Mouse (Mus musculus) MEL (cell line): ENCODE data around the gene Cldn4. TPM values are rescaled to one million over a fixed set of nuclear protein-coding genes. Genes with fewer than 3 reads are reported as not detected.

Experiments
- DNase-seq: peaks from one replicate; pipeline ENCODE4 v3.0.0; 2011; ENCODE audit warnings: low read depth, low spot score
- H3K27ac ChIP-seq: 2 replicates; pipeline ENCODE4 v1.5.1; 2012; ENCODE audit warnings: low read depth, mild to moderate bottlenecking, control low read depth, low read length, moderate library complexity; ENCODE audit not compliant: control insufficient read depth
- H3K27me3 ChIP-seq, 2 experiments: fragments of 150-350 bp in 1 of 2; sonication (generic) in 1 of 2; 2 replicates each; pipeline ENCODE4 v1.6.1; 2012; ENCODE audit warnings: low read length in 2 of 2, mild to moderate bottlenecking in 2 of 2, improper control_type of control experiment in 1 of 2, moderate library complexity in 1 of 2; ENCODE audit not compliant: insufficient read depth in 2 of 2, control insufficient read depth in 1 of 2
- H3K36me3 ChIP-seq, 2 experiments: 2 replicates each; pipeline ENCODE4 v1.6.1; 2012 to 2014; ENCODE audit warnings: low read length in 2 of 2, improper control_type of control experiment in 1 of 2, inconsistent platforms in 1 of 2, mild to moderate bottlenecking in 1 of 2; ENCODE audit not compliant: insufficient read depth in 2 of 2, control insufficient read depth in 1 of 2
- H3K4me1 ChIP-seq, 2 experiments: fragments of 150-350 bp in 1 of 2; sonication (generic) in 1 of 2; 2 replicates each; pipeline ENCODE4 v1.6.1; 2012; ENCODE audit warnings: low read length in 2 of 2, improper control_type of control experiment in 1 of 2, mild to moderate bottlenecking in 1 of 2; ENCODE audit not compliant: insufficient read depth in 2 of 2, control insufficient read depth in 1 of 2
- H3K4me3 ChIP-seq, 2 experiments: fragments of 150-350 bp in 1 of 2; sonication (generic) in 1 of 2; 2 replicates each; pipeline ENCODE4 v1.5.1; 2012; ENCODE audit warnings: low read depth in 2 of 2, low read length in 2 of 2, mild to moderate bottlenecking in 2 of 2, moderate library complexity in 2 of 2, control low read depth in 1 of 2, improper control_type of control experiment in 1 of 2; ENCODE audit not compliant: control insufficient read depth in 1 of 2, insufficient read depth in 1 of 2
- H3K79me2 ChIP-seq: 2 replicates; pipeline ENCODE4 v1.6.1; 2012; ENCODE audit warnings: mild to moderate bottlenecking, low read length, moderate library complexity; ENCODE audit not compliant: control insufficient read depth, poor library complexity, insufficient read depth
- H3K9ac ChIP-seq: 2 replicates; pipeline ENCODE4 v1.6.1; 2012; ENCODE audit warnings: low read depth, mild to moderate bottlenecking, control low read depth, low read length, moderate library complexity; ENCODE audit not compliant: control insufficient read depth, poor library complexity, severe bottlenecking
- H3K9me3 ChIP-seq: fragments of 150-350 bp; sonication (generic); replicated peaks from 2 replicates; pipeline ENCODE4 v1.6.1; 2012; ENCODE audit warnings: mild to moderate bottlenecking, low read length, improper control_type of control experiment, moderate library complexity; ENCODE audit not compliant: insufficient read depth
- BHLHE40 ChIP-seq: IDR thresholded peaks from 2 replicates; pipeline ENCODE4 v1.6.1; 2012; ENCODE audit warnings: low read depth, mild to moderate bottlenecking, inconsistent platforms, low read length, improper control_type of control experiment, borderline replicate concordance
- CHD1 ChIP-seq: IDR thresholded peaks from 2 replicates; pipeline ENCODE4 v1.6.1; 2012; ENCODE audit warnings: low read depth, mild to moderate bottlenecking, inconsistent platforms, low read length, improper control_type of control experiment
- CHD2 ChIP-seq: IDR thresholded peaks from 2 replicates; pipeline ENCODE4 v1.6.1; 2011; ENCODE audit warnings: low read length, improper control_type of control experiment
- CTCF ChIP-seq, 3 experiments: IDR thresholded peaks in 2 of 3; conservative IDR thresholded peaks in 1 of 3; 2 replicates each; pipeline ENCODE4 v1.5.1; 2011 to 2012; ENCODE audit warnings: low read length in 3 of 3, low read depth in 2 of 3, mild to moderate bottlenecking in 2 of 3, improper control_type of control experiment in 1 of 3, inconsistent platforms in 1 of 3, mixed read lengths in 1 of 3, moderate library complexity in 1 of 3; ENCODE audit not compliant: control insufficient read depth in 1 of 3, insufficient read depth in 1 of 3, poor library complexity in 1 of 3, severe bottlenecking in 1 of 3
- E2F4 ChIP-seq: IDR thresholded peaks from 2 replicates; pipeline ENCODE4 v1.6.1; 2011; ENCODE audit warnings: low read depth, low read length, improper control_type of control experiment, borderline replicate concordance
- ELF1 ChIP-seq: IDR thresholded peaks from 2 replicates; pipeline ENCODE4 v1.6.1; 2014; ENCODE audit warnings: low read depth, mild to moderate bottlenecking, inconsistent platforms, low read length, improper control_type of control experiment, moderate library complexity
- EP300 ChIP-seq, 2 experiments: IDR thresholded peaks; 2 replicates each; pipeline ENCODE4 v1.6.1; 2011; ENCODE audit warnings: improper control_type of control experiment in 2 of 2, low read length in 2 of 2, low read depth in 1 of 2, mild to moderate bottlenecking in 1 of 2
- ETS1 ChIP-seq: IDR thresholded peaks from 2 replicates; pipeline ENCODE4 v1.6.1; 2012; ENCODE audit warnings: low read depth, mild to moderate bottlenecking, inconsistent platforms, low read length, improper control_type of control experiment, moderate library complexity
- GABPA ChIP-seq: IDR thresholded peaks from 2 replicates; pipeline ENCODE4 v1.6.1; 2012; ENCODE audit warnings: low read depth, mild to moderate bottlenecking, inconsistent platforms, low read length, improper control_type of control experiment, moderate library complexity
- GATA1 ChIP-seq: IDR thresholded peaks from 2 replicates; pipeline ENCODE4 v1.6.1; 2011; ENCODE audit warnings: low read depth, low read length, improper control_type of control experiment
- JUND ChIP-seq: IDR thresholded peaks from 2 replicates; pipeline ENCODE4 v1.6.1; 2011; ENCODE audit warnings: low read depth, mild to moderate bottlenecking, improper control_type of control experiment, low read length
- MAZ ChIP-seq: IDR thresholded peaks from 2 replicates; pipeline ENCODE4 v1.6.1; 2012; ENCODE audit warnings: low read depth, mild to moderate bottlenecking, inconsistent platforms, low read length, improper control_type of control experiment
- MYC ChIP-seq: IDR thresholded peaks from 2 replicates; pipeline ENCODE4 v1.6.1; 2011; ENCODE audit warnings: low read depth, mild to moderate bottlenecking, low read length, improper control_type of control experiment, moderate library complexity
- NELFE ChIP-seq: IDR thresholded peaks from 2 replicates; pipeline ENCODE4 v1.6.1; 2011; ENCODE audit warnings: low read depth, low read length, improper control_type of control experiment
- NRF1 ChIP-seq: IDR thresholded peaks from 2 replicates; pipeline ENCODE4 v1.6.1; 2014; ENCODE audit warnings: low read depth, mild to moderate bottlenecking, inconsistent platforms, low read length, improper control_type of control experiment, moderate library complexity; ENCODE audit not compliant: poor library complexity, insufficient read depth, severe bottlenecking
- POLR2A ChIP-seq, 2 experiments: IDR thresholded peaks; 2 replicates each; pipeline ENCODE4 v1.6.1; 2011 to 2012; ENCODE audit warnings: low read length in 2 of 2, mild to moderate bottlenecking in 2 of 2, control low read depth in 1 of 2, improper control_type of control experiment in 1 of 2, low read depth in 1 of 2, moderate library complexity in 1 of 2; ENCODE audit not compliant: control insufficient read depth in 1 of 2, insufficient read depth in 1 of 2, poor library complexity in 1 of 2
- POLR2AphosphoS2 ChIP-seq: IDR thresholded peaks from 2 replicates; pipeline ENCODE4 v1.6.1; 2011; ENCODE audit warnings: low read length, improper control_type of control experiment
- POLR2AphosphoS5 ChIP-seq: IDR thresholded peaks from 2 replicates; pipeline ENCODE4 v1.6.1; 2012; ENCODE audit warnings: low read depth, borderline replicate concordance, mild to moderate bottlenecking, inconsistent platforms, low read length, moderate library complexity, mixed read lengths
- RAD21 ChIP-seq: IDR thresholded peaks from 2 replicates; pipeline ENCODE4 v1.6.1; 2011; ENCODE audit warnings: mild to moderate bottlenecking, low read depth, low read length, improper control_type of control experiment
- SIN3A ChIP-seq: IDR thresholded peaks from 2 replicates; pipeline ENCODE4 v1.6.1; 2012; ENCODE audit warnings: low read length, improper control_type of control experiment, inconsistent platforms
- SMC3 ChIP-seq: IDR thresholded peaks from 2 replicates; pipeline ENCODE4 v1.6.1; 2011; ENCODE audit warnings: low read depth, low read length, improper control_type of control experiment
- TAL1 ChIP-seq: IDR thresholded peaks from 2 replicates; pipeline ENCODE4 v1.6.1; 2012; ENCODE audit warnings: mild to moderate bottlenecking, inconsistent platforms, low read length, moderate library complexity, mixed read lengths
- TBP ChIP-seq: IDR thresholded peaks from 2 replicates; pipeline ENCODE4 v1.8.0; 2011; ENCODE audit warnings: low read depth, low read length, improper control_type of control experiment
- TCF12 ChIP-seq: IDR thresholded peaks from 2 replicates; pipeline ENCODE4 v1.6.1; 2014; ENCODE audit warnings: low read depth, mild to moderate bottlenecking, inconsistent platforms, low read length, improper control_type of control experiment, moderate library complexity
- UBTF ChIP-seq: IDR thresholded peaks from 2 replicates; pipeline ENCODE4 v1.6.1; 2012; ENCODE audit warnings: low read depth, mild to moderate bottlenecking, inconsistent platforms, low read length, improper control_type of control experiment, moderate library complexity, borderline replicate concordance; ENCODE audit not compliant: insufficient read depth
- USF1 ChIP-seq: IDR thresholded peaks from 2 replicates; pipeline ENCODE4 v1.6.1; 2014; ENCODE audit warnings: low read depth, mild to moderate bottlenecking, inconsistent platforms, low read length, improper control_type of control experiment, moderate library complexity
- ZNF384 ChIP-seq: IDR thresholded peaks from 2 replicates; pipeline ENCODE4 v1.6.1; 2012; ENCODE audit warnings: low read depth, mild to moderate bottlenecking, inconsistent platforms, low read length, improper control_type of control experiment
- polyA plus RNA-seq, 2 experiments: library from polyadenylated mRNA; stranded (reverse) in 1 of 2; unstranded in 1 of 2; fragments of >175 nt in 1 of 2; fragments of >200 nt in 1 of 2; gene quantifications; 2 replicates each; pipeline versions ENCODE4 v1.2.1 to v1.2.4; 2012; ENCODE audit warnings: low replicate concordance in 2 of 2, low read depth in 1 of 2; ENCODE audit not compliant: insufficient read length in 2 of 2, insufficient read depth in 1 of 2, missing spikeins in 1 of 2
- total RNA-seq: library from RNA; depleted of rRNA; stranded (reverse); fragments of 300-350 nt; gene quantifications from 2 replicates; pipeline ENCODE4 v1.2.3, GENCODE M21; 2012

The Cldn4 gene
- total and polyA plus RNA-seq, 3 experiments, result 0.04 to 0.08 TPM; not detected in 1

DNA sequence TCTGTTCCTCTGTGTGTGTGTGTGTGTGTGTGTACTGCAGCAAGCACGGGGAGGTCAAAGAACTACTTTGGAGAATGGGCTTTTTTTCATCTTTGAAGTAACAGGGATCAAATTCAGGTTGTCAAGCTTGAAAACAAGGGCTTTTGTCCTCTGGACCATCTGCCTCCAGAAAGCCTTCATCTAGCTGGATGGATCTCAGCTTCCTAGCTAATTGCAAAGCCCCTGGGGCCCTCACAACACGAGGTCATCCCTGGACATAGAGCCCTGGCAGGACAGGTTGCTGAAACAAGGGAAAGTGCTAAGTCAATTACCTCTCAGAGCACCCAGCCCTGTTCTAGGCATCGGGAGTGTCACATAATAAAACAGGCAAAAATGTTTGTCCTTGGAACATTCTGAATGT lies 37.0 kb upstream of the Cldn4 start:
- H3K9ac ChIP-seq, result no peak overlapping the region
- peaks cover 0 to 2% of the 10 kb centered on the region in 2 experiments; a peak in 2 of 4 replicates for H3K36me3 ChIP-seq
- no peak for DNase-seq
- H3K4me3 ChIP-seq, result no peak overlapping the region
- no peak overlapping the region for H3K27ac ChIP-seq
- peaks cover 3 to 13% of the 10 kb centered on the region in 2 experiments; a peak in 1 of 4 replicates for H3K4me1 ChIP-seq
- H3K79me2 ChIP-seq, result no peaks in the 10 kb centered on the region
- peaks cover 9 to 21% of the 10 kb centered on the region in 2 experiments for H3K27me3 ChIP-seq
- H3K9me3 ChIP-seq, result no peaks in the 10 kb centered on the region
- TF ChIP-seq USF1 (no peak), TCF12 (no peak), CHD1 (no peak), POLR2A (IDR thresholded peaks at IDR 0.05; ENCODE audit: control insufficient read depth in 1 of 2, insufficient read depth in 1 of 2, low read depth in 1 of 2, low read length in 2 of 2, poor library complexity in 1 of 2) (no peak), GABPA (no peak), TAL1 (no peak), NELFE (no peak), POLR2AphosphoS5 (no peak), CTCF (IDR thresholded peaks at IDR 0.05 in 2 of 3, conservative IDR thresholded peaks at IDR 0.05 in 1 of 3; ENCODE audit: control insufficient read depth in 1 of 3, insufficient read depth in 1 of 3, low read depth in 2 of 3, low read length in 3 of 3, poor library complexity in 1 of 3, severe bottlenecking in 1 of 3) (no peak), RAD21 (no peak), NRF1 (no peak), JUND (no peak), ELF1 (no peak), TBP (no peak), ZNF384 (no peak), E2F4 (no peak), SIN3A (no peak), MAZ (no peak), CHD2 (no peak), POLR2AphosphoS2 (no peak)
- TF ChIP-seq, all 39 proteins: peak for 0

DNA sequence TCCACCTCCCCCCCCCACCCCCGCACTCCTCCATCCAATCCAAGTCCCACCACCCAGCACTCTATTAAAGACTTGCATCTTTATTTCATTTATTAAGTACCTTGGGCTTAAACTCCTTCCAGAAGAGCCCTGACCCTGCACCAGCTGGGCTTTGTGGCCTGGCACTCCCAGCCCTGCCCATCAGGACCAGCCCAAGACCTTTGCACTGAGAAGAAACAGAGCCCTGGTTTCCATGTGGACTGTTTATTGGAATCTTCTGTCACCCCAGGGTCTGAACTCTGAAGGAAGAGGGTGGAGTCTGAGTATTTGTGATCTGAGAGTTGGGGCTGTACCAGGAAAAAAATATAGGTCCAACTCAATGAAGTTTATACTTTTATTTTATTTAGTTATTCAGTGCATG lies 36.4 kb upstream of the Cldn4 start:
- Histone ChIP-seq H3K4me3 (no peak overlapping the region), H3K27me3 (peaks cover 5 to 19% of the 10 kb centered on the region in 2 experiments), H3K79me2 (no peaks in the 10 kb centered on the region), H3K27ac (no peak overlapping the region), H3K36me3 (peaks cover 0 to 4% of the 10 kb centered on the region in 2 experiments; a peak in 2 of 4 replicates), H3K9me3 (no peaks in the 10 kb centered on the region), H3K4me1 (peaks cover 3 to 13% of the 10 kb centered on the region in 2 experiments; a peak in 2 of 4 replicates), H3K9ac (no peak overlapping the region)
- TF ChIP-seq ZNF384 (no peak), UBTF (no peak), MAZ (no peak), EP300 (IDR thresholded peaks at IDR 0.05; ENCODE audit: low read depth in 1 of 2, low read length in 2 of 2) (no peak), CHD2 (no peak), GABPA (no peak), SMC3 (no peak), MYC (no peak), BHLHE40 (no peak), GATA1 (no peak), ELF1 (no peak), TCF12 (no peak), USF1 (no peak), NELFE (no peak), NRF1 (no peak), ETS1 (no peak), POLR2A (IDR thresholded peaks at IDR 0.05; ENCODE audit: control insufficient read depth in 1 of 2, insufficient read depth in 1 of 2, low read depth in 1 of 2, low read length in 2 of 2, poor library complexity in 1 of 2) (no peak), RAD21 (no peak)
- DNase-seq, result no peak
